Mouse (Mus musculus) kidney, embryonic 14.5 days (tissue): ENCODE results near the gene Eif3j1. TPM values are rescaled to one million over a fixed set of nuclear protein-coding genes. Genes with fewer than 3 reads are reported as not detected.
A peak's percentile ranks its signal among the peaks of the same experiment; 100 is the strongest.
"Not testable (repeated sequence)": the region's sequence is repeated elsewhere in the genome, so short reads cannot be mapped to it uniquely, and the experiment has no call there.

Source experiments
- ATAC-seq: fragments of 200-750 bp; cut with Nextera tagmentation; 2 replicates; pipeline ENCODE4 v1.8.0; 2017; ENCODE audit warnings: moderate number of reproducible peaks, mild to moderate bottlenecking, moderate TSS enrichment, moderate library complexity; ENCODE audit not compliant: low FRiP score, low TSS enrichment
- H3K27ac ChIP-seq: fragments of 300-500 bp; sonication (generic); 2 replicates; pipeline ENCODE4 v1.5.1; 2014; ENCODE audit warnings: low read depth, mild to moderate bottlenecking, low read length, moderate library complexity, mixed read lengths
- H3K27me3 ChIP-seq: fragments of 300-500 bp; sonication (generic); 2 replicates; pipeline ENCODE4 v1.6.1; 2014; ENCODE audit warnings: mild to moderate bottlenecking, low read length; ENCODE audit not compliant: control insufficient read depth, insufficient read depth
- H3K36me3 ChIP-seq: fragments of 300-500 bp; sonication (generic); 2 replicates; pipeline ENCODE4 v1.6.1; 2014; ENCODE audit warnings: low read length, mixed read lengths; ENCODE audit not compliant: control insufficient read depth, insufficient read depth
- H3K4me1 ChIP-seq: fragments of 300-500 bp; sonication (generic); 2 replicates; pipeline ENCODE4 v1.6.1; 2014; ENCODE audit warnings: low read length, mixed read lengths; ENCODE audit not compliant: control insufficient read depth, insufficient read depth
- H3K4me2 ChIP-seq: fragments of 300-500 bp; sonication (generic); replicated peaks from 2 replicates; pipeline ENCODE4 v1.6.1; 2014; ENCODE audit warnings: low read depth, mild to moderate bottlenecking, low read length
- H3K4me3 ChIP-seq: fragments of 300-500 bp; sonication (generic); 2 replicates; pipeline ENCODE4 v1.5.1; 2014; ENCODE audit warnings: mild to moderate bottlenecking, low read length
- H3K9ac ChIP-seq: fragments of 300-500 bp; sonication (generic); 2 replicates; pipeline ENCODE4 v1.6.1; 2014; ENCODE audit warnings: low read depth, mild to moderate bottlenecking, low read length, moderate library complexity
- H3K9me3 ChIP-seq: fragments of 300-500 bp; sonication (generic); 2 replicates; pipeline ENCODE4 v1.6.1; 2016; ENCODE audit warnings: low read length; ENCODE audit not compliant: control insufficient read depth
- WGBS: fragments of 180-500 bp; shearing (Covaris S2); extraction: QIAGEN DNeasy Blood & Tissue Kit; methylation state at CpG from one replicate; pipeline ENCODE4 v1.1.7; 2014; 5-methylcytosine and 5-hydroxymethylcytosine counted together
- polyA plus RNA-seq: library from polyadenylated mRNA; unstranded; fragments of >200 nt; fragmentation: Nextera tagmentation; extraction: Ambion mirVana; gene quantifications from 2 replicates; pipeline ENCODE4 v1.2.1, GENCODE M21; 2014

Eif3j1 gene
- polyA plus RNA-seq = 12.6 and 14.9 TPM in 2 replicates

- H3K9me3 ChIP-seq = no peaks in the 10 kb centered on the region
- H3K4me2 ChIP-seq = peak within 1 kb of the TSS; percentile 65
- H3K27ac ChIP-seq = peak within 1 kb of the TSS; percentile 85
- H3K9ac ChIP-seq = peak within 1 kb of the TSS; percentile 73
- peak within 1 kb of the TSS; percentile 64 for H3K4me3 ChIP-seq
- ATAC-seq = peak; percentile 100
- WGBS = under 1% methylated on average over 56 of the region's 67 CpGs
- H3K4me1 ChIP-seq = peaks cover 9% of the 10 kb centered on the region; the same call in 1 of the 2 replicates
- H3K27me3 ChIP-seq = no peaks in the 10 kb centered on the region
- H3K36me3 ChIP-seq = peaks cover 12% of the 10 kb centered on the region; the same call in 1 of the 2 replicates
Measured at GRCm38 (mm10) chr2:122027862-122028755, at the start of gene Eif3j1. Gene Eif3j1, plus strand, starts transcription at chr2:122028546.

GRCm38 (mm10) chr2:121995738-121996137 is 32.6 kb upstream of the Eif3j1 start:
- no peaks in the 10 kb centered on the region for H3K4me1 ChIP-seq
- no peak for ATAC-seq
- H3K9ac ChIP-seq = no peak overlapping the region
- H3K36me3 ChIP-seq = peaks cover 51% of the 10 kb centered on the region
- H3K4me3 ChIP-seq = no peak overlapping the region
- 90% methylated on average over 1 of the region's 1 CpGs for WGBS
- no peaks in the 10 kb centered on the region for H3K27me3 ChIP-seq
- H3K27ac ChIP-seq = no peak overlapping the region
- no peak overlapping the region for H3K4me2 ChIP-seq
- H3K9me3 ChIP-seq = no peaks in the 10 kb centered on the region

GRCm38 (mm10) chr2:122008832-122009231 is 19.5 kb upstream of the Eif3j1 start:
- no peaks in the 10 kb centered on the region for H3K27me3 ChIP-seq
- peaks cover 52% of the 10 kb centered on the region for H3K36me3 ChIP-seq
- no peaks in the 10 kb centered on the region for H3K9me3 ChIP-seq
- H3K4me1 ChIP-seq = no peaks in the 10 kb centered on the region
- no peak for ATAC-seq
- H3K9ac ChIP-seq = no peak overlapping the region
- H3K27ac ChIP-seq = no peak overlapping the region
- WGBS = 90% methylated on average over 3 of the region's 3 CpGs
- H3K4me2 ChIP-seq = no peak overlapping the region
- H3K4me3 ChIP-seq = no peak overlapping the region

- no peak overlapping the region for H3K4me2 ChIP-seq
- no peaks in the 10 kb centered on the region for H3K27me3 ChIP-seq
- H3K9me3 ChIP-seq = no peaks in the 10 kb centered on the region
- no peak overlapping the region for H3K9ac ChIP-seq
- 91% methylated on average over 7 of the region's 7 CpGs for WGBS
- H3K27ac ChIP-seq = no peak overlapping the region
- no peak for ATAC-seq
- peaks cover 42% of the 10 kb centered on the region for H3K36me3 ChIP-seq
- H3K4me3 ChIP-seq = no peak overlapping the region
- H3K4me1 ChIP-seq = no peaks in the 10 kb centered on the region
Measured at GRCm38 (mm10) chr2:122011441-122011840, 16.9 kb upstream of the Eif3j1 start.

GRCm38 (mm10) chr2:122018705-122019104 is 9.6 kb upstream of the Eif3j1 start:
- H3K4me1 ChIP-seq = no peaks in the 10 kb centered on the region
- WGBS = 48% methylated on average over 1 of the region's 1 CpGs

GRCm38 (mm10) chr2:122022284-122022683 is 6.1 kb upstream of the Eif3j1 start:
- Histone ChIP-seq H3K4me3 (no peak overlapping the region), H3K4me2 (no peak overlapping the region), H3K9me3 (no peaks in the 10 kb centered on the region), H3K36me3 (no peaks in the 10 kb centered on the region), H3K27ac (no peak overlapping the region), H3K27me3 (no peaks in the 10 kb centered on the region), H3K9ac (no peak overlapping the region), H3K4me1 (no peaks in the 10 kb centered on the region)
- WGBS = 75% methylated on average over 2 of the region's 2 CpGs
- no peak for ATAC-seq

More at GRCm38 (mm10) chr2:122018705-122019104, 9.6 kb upstream of the Eif3j1 start:
- H3K9me3 ChIP-seq = no peaks in the 10 kb centered on the region
- no peak overlapping the region for H3K27ac ChIP-seq
- H3K9ac ChIP-seq = no peak overlapping the region
- H3K27me3 ChIP-seq = no peaks in the 10 kb centered on the region
- ATAC-seq = no peak
- H3K36me3 ChIP-seq = peaks cover 7% of the 10 kb centered on the region; the same call in 1 of the 2 replicates
- no peak overlapping the region for H3K4me2 ChIP-seq
- no peak overlapping the region for H3K4me3 ChIP-seq

- H3K9me3 ChIP-seq, H3K4me1 ChIP-seq, H3K4me3 ChIP-seq, H3K36me3 ChIP-seq, ATAC-seq, H3K27me3 ChIP-seq, H3K9ac ChIP-seq, H3K27ac ChIP-seq, H3K4me2 ChIP-seq: not testable (repeated sequence)
- 92% methylated on average over 10 of the region's 10 CpGs for WGBS
Measured at GRCm38 (mm10) chr2:122027091-122027490, 1.3 kb upstream of the Eif3j1 start.

GRCm38 (mm10) chr2:122028756-122029700 is 682 bp downstream of the Eif3j1 start:
- ATAC-seq = peak; percentile 65
- H3K27ac ChIP-seq = peak overlapping the region; percentile 84
- peak overlapping the region; percentile 64 for H3K4me3 ChIP-seq
- under 1% methylated on average over 65 of the region's 71 CpGs for WGBS
- H3K27me3 ChIP-seq = no peaks in the 10 kb centered on the region
- peak overlapping the region; percentile 52 for H3K4me2 ChIP-seq
- H3K36me3 ChIP-seq = peaks cover 20% of the 10 kb centered on the region; the same call in 1 of the 2 replicates
- H3K9me3 ChIP-seq = no peaks in the 10 kb centered on the region
- peak overlapping the region; percentile 73 for H3K9ac ChIP-seq
- peaks cover 9% of the 10 kb centered on the region; the same call in 1 of the 2 replicates for H3K4me1 ChIP-seq
